Comparison of ENCODE assay signal across 38 mouse cellular contexts in genomic region chr7:131037083-131037482, GRCm38 (mm10). TPM values are rescaled to one million over a fixed set of nuclear protein-coding genes. Genes with fewer than 3 reads are reported as not detected.
"Had no signal": no experiment of that assay in that cellular context is flagged by ENCODE, and none has a peak within 500 bp of the region (broad histone marks: within the 10 kb centered on the region; RNA-seq: fewer than 3 reads in every experiment).

No protein-coding gene starts in this region.

- H3K4me3 ChIP-seq: heart, embryonic 13.5 days; heart, embryonic 15.5 days; hindbrain, embryonic 10.5 days; hindbrain, embryonic 12.5 days; kidney, embryonic 15.5 days; limb, embryonic 13.5 days; limb, embryonic 15.5 days; liver, embryonic 12.5 days had no signal

- H3K27me3 ChIP-seq: heart, embryonic 13.5 days; heart, embryonic 15.5 days; hindbrain, embryonic 12.5 days; kidney, embryonic 15.5 days; limb, embryonic 13.5 days; limb, embryonic 15.5 days; liver, embryonic 12.5 days had no signal

- H3K9ac ChIP-seq: forebrain, postnatal 0 days; heart, embryonic 13.5 days; heart, embryonic 15.5 days; hindbrain, embryonic 12.5 days; hindbrain, embryonic 14.5 days; kidney, embryonic 15.5 days; limb, embryonic 13.5 days; limb, embryonic 15.5 days; liver, embryonic 12.5 days had no signal

- DNase-seq: forebrain, postnatal 0 days; gastrocnemius, postnatal 10 days; gastrocnemius, postnatal 25 days; heart, adult 18-20 months; heart, postnatal 14 days; heart, postnatal 36 days; kidney, adult 11 months; kidney, adult 2 months; kidney, adult 9 months; kidney, postnatal 14 days; kidney, postnatal 36 days; layer of hippocampus, adult 9-11 months; layer of hippocampus, postnatal 36 days; left cerebral cortex, postnatal 4 days had no signal

- H3K4me2 ChIP-seq: heart, embryonic 11.5 days; heart, embryonic 13.5 days; heart, embryonic 15.5 days; hindbrain, embryonic 12.5 days; hindbrain, embryonic 14.5 days; kidney, embryonic 15.5 days; limb, embryonic 13.5 days; limb, embryonic 15.5 days; liver, embryonic 12.5 days had no signal

- H3K27ac ChIP-seq: heart, embryonic 13.5 days; heart, embryonic 15.5 days; hindbrain, embryonic 10.5 days; hindbrain, embryonic 12.5 days; hindbrain, embryonic 14.5 days; kidney, embryonic 15.5 days; kidney, postnatal 0 days; limb, embryonic 13.5 days; limb, embryonic 15.5 days; liver, embryonic 12.5 days had no signal

- H3K9me3 ChIP-seq: heart, embryonic 13.5 days; heart, embryonic 15.5 days; hindbrain, embryonic 10.5 days; hindbrain, embryonic 12.5 days; kidney, embryonic 15.5 days; limb, embryonic 13.5 days; limb, embryonic 15.5 days; liver, embryonic 12.5 days had no signal

- ATAC-seq: forebrain, postnatal 0 days; hindbrain, embryonic 16.5 days; inflammation-experienced regulatory T-cells, adult 6 months; liver, embryonic 12.5 days had no signal

- H3K4me1 ChIP-seq: heart, embryonic 15.5 days; hindbrain, embryonic 12.5 days; kidney, embryonic 15.5 days; limb, embryonic 13.5 days; limb, embryonic 15.5 days; liver, embryonic 12.5 days had no signal

- H3K36me3 ChIP-seq: heart, embryonic 13.5 days; heart, embryonic 15.5 days; hindbrain, embryonic 10.5 days; hindbrain, embryonic 12.5 days; kidney, embryonic 15.5 days; limb, embryonic 13.5 days; limb, embryonic 15.5 days; liver, embryonic 12.5 days had no signal

RNA-seq across cellular contexts. Expression of gene Dmbt1, which starts 5.2 kb away (rescaled TPM):
- total RNA-seq: forebrain, postnatal 0 days; gastrocnemius, adult 18-20 months; gastrocnemius, postnatal 10 days; gastrocnemius, postnatal 25 days; gastrocnemius, postnatal 4 days; granulocyte monocyte progenitor cell, adult 5-6 weeks; heart, postnatal 36 days; layer of hippocampus, adult 18-20 months; layer of hippocampus, adult 8-10 months; layer of hippocampus, postnatal 14 days; layer of hippocampus, postnatal 36 days; left cerebral cortex, adult 18-20 months; left cerebral cortex, postnatal 10 days; left cerebral cortex, postnatal 25 days had no signal
- polyA plus RNA-seq: forebrain, postnatal 0 days; heart, embryonic 11.5 days; heart, embryonic 13.5 days; heart, postnatal 0 days; hindbrain, embryonic 10.5 days; hindbrain, embryonic 12.5 days; hindbrain, embryonic 14.5 days; hindbrain, embryonic 16.5 days; inflammation-experienced regulatory T-cells, adult 6 months; kidney, postnatal 0 days; limb, embryonic 11.5 days; liver, embryonic 12.5 days had no signal
